In genomic region chr6:141183782-141184181, GRCm38 (mm10) we compare ENCODE assay signal across 28 mouse cellular contexts.
A peak's percentile ranks its signal among the peaks of the same experiment; 100 is the strongest.
DNase-seq lines count a peak whose midpoint lies in the region; ATAC-seq lines count a peak whose summit lies in the region.
"Had no signal": no experiment of that assay in that cellular context is flagged by ENCODE, and none has a peak within 500 bp of the region (broad histone marks: within the 10 kb centered on the region; RNA-seq: fewer than 3 reads in every experiment).

No protein-coding gene starts in this region.

- no peak overlapping the region for H3K9ac ChIP-seq in hindbrain, embryonic 15.5 days
- no peak overlapping the region for H3K9ac ChIP-seq in hindbrain, embryonic 12.5 days
- H3K9ac ChIP-seq in neural tube, embryonic 13.5 days, result no peak overlapping the region
- H3K9ac ChIP-seq in forebrain, embryonic 14.5 days (ENCODE audit: low read length), result no peak overlapping the region
- H3K9ac ChIP-seq in intestine, embryonic 15.5 days, result no peak overlapping the region
- H3K9ac ChIP-seq: embryonic facial prominence, embryonic 15.5 days; heart, embryonic 12.5 days; limb, embryonic 15.5 days; liver, embryonic 14.5 days; lung, embryonic 14.5 days had no signal

- DNase-seq in cerebellum, postnatal 10 days, result peak; percentile 28
- DNase-seq in cerebellum, adult 9-11 months, result no peak
- no peak for DNase-seq in neural tube, embryonic 10.5 days (ENCODE audit: extremely low spot score, low spot score)
- DNase-seq in forebrain, embryonic 14.5 days (ENCODE audit: low spot score), result peak; percentile 81
- DNase-seq: adrenal gland, postnatal 25 days; cerebellum, adult 11-12 months; cerebellum, postnatal 36 days; embryo, embryonic 11 days; gastrocnemius, postnatal 14 days; heart, adult 11 months; heart, postnatal 10 days; kidney, adult 11 months; layer of hippocampus, adult 9-11 months; left cerebral cortex, postnatal 4 days; lung, embryonic 14.5 days; right cerebral cortex, postnatal 14 days; thymus, adult 2 months; thymus, postnatal 4 days had no signal

- no peaks in the 10 kb centered on the region for H3K4me1 ChIP-seq in hindbrain, embryonic 15.5 days (replicated peaks)
- H3K4me1 ChIP-seq in hindbrain, embryonic 12.5 days, result no peaks in the 10 kb centered on the region
- no peaks in the 10 kb centered on the region for H3K4me1 ChIP-seq in neural tube, embryonic 13.5 days (replicated peaks)
- H3K4me1 ChIP-seq in forebrain, embryonic 14.5 days (ENCODE audit: control insufficient read depth, insufficient read depth, low read length), result no peaks in the 10 kb centered on the region
- 0 out of 2 replicates have a peak, but pooled peaks cover 3% of the 10 kb centered on the region for H3K4me1 ChIP-seq in intestine, embryonic 15.5 days (replicated peaks)
- H3K4me1 ChIP-seq: embryonic facial prominence, embryonic 15.5 days; heart, embryonic 12.5 days; limb, embryonic 15.5 days had no signal

- 31% methylated on average over 1 of the region's 1 CpGs for WGBS in hindbrain, embryonic 15.5 days
- 39% methylated on average over 1 of the region's 1 CpGs for WGBS in hindbrain, embryonic 12.5 days
- WGBS in neural tube, embryonic 13.5 days, result 29% methylated on average over 1 of the region's 1 CpGs
- 5% methylated on average over 1 of the region's 1 CpGs for WGBS in forebrain, embryonic 14.5 days
- 91% methylated on average over 1 of the region's 1 CpGs for WGBS in intestine, embryonic 15.5 days

- no peaks in the 10 kb centered on the region for H3K36me3 ChIP-seq in hindbrain, embryonic 15.5 days
- no peaks in the 10 kb centered on the region for H3K36me3 ChIP-seq in hindbrain, embryonic 12.5 days
- no peaks in the 10 kb centered on the region for H3K36me3 ChIP-seq in neural tube, embryonic 13.5 days
- no peaks in the 10 kb centered on the region for H3K36me3 ChIP-seq in forebrain, embryonic 14.5 days (ENCODE audit: control insufficient read depth, insufficient read depth, low read length)
- no peaks in the 10 kb centered on the region for H3K36me3 ChIP-seq in intestine, embryonic 15.5 days
- H3K36me3 ChIP-seq: embryonic facial prominence, embryonic 15.5 days; heart, embryonic 12.5 days; limb, embryonic 15.5 days had no signal

- H3K27me3 ChIP-seq in hindbrain, embryonic 15.5 days, result no peaks in the 10 kb centered on the region
- no peaks in the 10 kb centered on the region for H3K27me3 ChIP-seq in hindbrain, embryonic 12.5 days
- no peaks in the 10 kb centered on the region for H3K27me3 ChIP-seq in neural tube, embryonic 13.5 days
- H3K27me3 ChIP-seq in forebrain, embryonic 14.5 days (replicated peaks; ENCODE audit: control insufficient read depth, insufficient read depth, low read length), result no peaks in the 10 kb centered on the region
- no peaks in the 10 kb centered on the region for H3K27me3 ChIP-seq in intestine, embryonic 15.5 days (replicated peaks)
- H3K27me3 ChIP-seq: embryonic facial prominence, embryonic 15.5 days; heart, embryonic 12.5 days; limb, embryonic 15.5 days had no signal

- no peaks in the 10 kb centered on the region for H3K9me3 ChIP-seq in hindbrain, embryonic 15.5 days
- no peaks in the 10 kb centered on the region for H3K9me3 ChIP-seq in hindbrain, embryonic 12.5 days (replicated peaks)
- no peaks in the 10 kb centered on the region for H3K9me3 ChIP-seq in neural tube, embryonic 13.5 days
- H3K9me3 ChIP-seq in forebrain, embryonic 14.5 days (replicated peaks; ENCODE audit: control insufficient read depth, low read length), result no peaks in the 10 kb centered on the region
- no peaks in the 10 kb centered on the region for H3K9me3 ChIP-seq in intestine, embryonic 15.5 days
- H3K9me3 ChIP-seq: embryonic facial prominence, embryonic 15.5 days; heart, embryonic 12.5 days; limb, embryonic 15.5 days had no signal

- no peak overlapping the region for H3K4me3 ChIP-seq in hindbrain, embryonic 15.5 days
- H3K4me3 ChIP-seq in hindbrain, embryonic 12.5 days, result no peak overlapping the region
- no peak overlapping the region for H3K4me3 ChIP-seq in neural tube, embryonic 13.5 days
- H3K4me3 ChIP-seq in forebrain, embryonic 14.5 days (ENCODE audit: low read depth, low read length), result no peak overlapping the region
- no peak overlapping the region for H3K4me3 ChIP-seq in intestine, embryonic 15.5 days (replicated peaks)
- H3K4me3 ChIP-seq: embryonic facial prominence, embryonic 15.5 days; heart, embryonic 12.5 days; limb, embryonic 15.5 days had no signal

- H3K4me2 ChIP-seq in hindbrain, embryonic 15.5 days, result no peak overlapping the region
- no peak overlapping the region for H3K4me2 ChIP-seq in hindbrain, embryonic 12.5 days (replicated peaks)
- H3K4me2 ChIP-seq in neural tube, embryonic 13.5 days, result no peak overlapping the region
- H3K4me2 ChIP-seq in forebrain, embryonic 14.5 days (ENCODE audit: low read length), result no peak overlapping the region
- no peak overlapping the region for H3K4me2 ChIP-seq in intestine, embryonic 15.5 days (replicated peaks)
- H3K4me2 ChIP-seq: embryonic facial prominence, embryonic 15.5 days; heart, embryonic 12.5 days; limb, embryonic 15.5 days; lung, embryonic 14.5 days had no signal

- peak; percentile 42; the same call in 1 of the 2 replicates for ATAC-seq in hindbrain, embryonic 15.5 days (ENCODE audit: low FRiP score, low read depth)
- no peak for ATAC-seq in hindbrain, embryonic 12.5 days (ENCODE audit: low FRiP score)
- ATAC-seq in neural tube, embryonic 13.5 days (ENCODE audit: low read depth), result peak; percentile 27; the same call in 1 of the 2 replicates
- peak; percentile 71; the same call in 1 of the 2 replicates for ATAC-seq in forebrain, embryonic 14.5 days
- ATAC-seq in intestine, embryonic 15.5 days, result no peak

- H3K27ac ChIP-seq in hindbrain, embryonic 15.5 days (replicated peaks), result no peak overlapping the region
- H3K27ac ChIP-seq in hindbrain, embryonic 12.5 days, result no peak overlapping the region
- no peak overlapping the region for H3K27ac ChIP-seq in neural tube, embryonic 13.5 days (replicated peaks)
- no peak overlapping the region for H3K27ac ChIP-seq in forebrain, embryonic 14.5 days (ENCODE audit: low read depth, low read length)
- H3K27ac ChIP-seq in intestine, embryonic 15.5 days, result no peak overlapping the region
- H3K27ac ChIP-seq: embryonic facial prominence, embryonic 15.5 days; kidney, postnatal 0 days; limb, embryonic 15.5 days; liver, embryonic 14.5 days; stomach, postnatal 0 days had no signal

Comparison
In these comparisons a context has a peak if more than half of its experiments do, and no peak if none do; other contexts are left out.
1. DNase-seq: peak in cerebellum, postnatal 10 days (2 of 2) and forebrain, embryonic 14.5 days (single experiment); none in cerebellum, adult 9-11 months (single experiment) and neural tube, embryonic 10.5 days (single experiment).
2. ATAC-seq: peak in hindbrain, embryonic 15.5 days (single experiment), neural tube, embryonic 13.5 days (single experiment) and forebrain, embryonic 14.5 days (single experiment); none in hindbrain, embryonic 12.5 days (single experiment) and intestine, embryonic 15.5 days (single experiment).